Mouse (Mus musculus): ENCODE measurements around the gene Tecr.

The Tecr gene

GRCm38 (mm10) chr8:83619568-83620285 is 12.0 kb upstream of the Tecr start:
- CTCF ChIA-PET, result no interaction called here

GRCm38 (mm10) chr8:83618566-83618965 is 10.8 kb upstream of the Tecr start:
- CTCF ChIA-PET, result no interaction called here

DNA sequence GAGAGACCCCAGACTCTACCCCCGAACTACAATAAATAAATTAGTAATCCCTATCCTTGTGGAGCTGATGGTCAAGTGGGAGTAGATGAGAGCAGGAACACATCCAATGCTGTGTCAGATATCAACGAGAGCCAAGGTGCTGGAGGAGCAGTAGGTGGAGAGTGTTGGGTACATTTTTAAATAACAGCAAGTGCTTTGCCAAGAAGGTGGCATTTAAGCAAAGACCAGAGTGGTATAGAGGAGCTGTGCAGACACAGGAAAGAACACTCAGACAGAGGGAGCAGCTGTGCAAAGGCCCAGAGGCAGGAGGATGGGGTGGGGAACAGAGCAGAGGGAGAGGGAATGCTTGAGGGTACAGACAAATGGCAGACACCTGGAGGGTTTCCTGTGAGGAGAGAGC is 9.3 kb upstream of the Tecr start:
- CTCF ChIA-PET, result no interaction called here

- CTCF ChIA-PET, result no interaction called here
Observed at GRCm38 (mm10) chr8:83616625-83617024, 8.9 kb upstream of the Tecr start.

GRCm38 (mm10) chr8:83613695-83614094 is 5.9 kb upstream of the Tecr start:
- CTCF ChIA-PET, result interaction anchor here (0.7 kb wide), 1 partner anchor 49 kb away, joined by 3 read pairs; no protein-coding TSS in a partner anchor

DNA sequence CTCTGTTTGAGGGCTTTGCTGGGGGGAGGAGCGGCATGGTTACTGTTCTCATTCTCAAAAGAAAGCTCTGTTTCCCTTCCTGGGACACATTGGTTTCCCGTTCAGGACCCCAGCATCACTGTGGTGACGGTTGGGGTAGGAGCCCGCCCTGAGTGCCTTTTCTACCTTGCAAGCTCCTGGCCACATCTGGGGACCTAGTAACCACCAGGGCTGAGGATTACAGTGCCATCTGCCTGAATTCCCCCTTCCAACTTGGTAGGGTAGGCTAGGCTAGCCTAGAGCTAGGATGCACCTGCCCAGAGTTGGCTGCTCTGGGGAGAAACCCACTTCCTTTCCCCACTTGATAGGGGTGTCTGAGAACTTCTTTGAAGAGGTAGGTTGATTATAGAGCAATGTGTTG is 4.2 kb upstream of the Tecr start:
- CTCF ChIA-PET, result interaction anchor here (0.5 to 0.7 kb wide), 3 partner anchors 11 to 1435 kb away, joined by 3 to 10 read pairs (median 3); no protein-coding TSS in a partner anchor

- CTCF ChIA-PET, result no interaction called here
Observed at GRCm38 (mm10) chr8:83609547-83610180, 1.9 kb upstream of the Tecr start.

- CTCF ChIA-PET, result interaction anchor here (0.9 kb wide), 1 partner anchor 578 kb away, joined by 3 read pairs; no protein-coding TSS in a partner anchor
Observed at GRCm38 (mm10) chr8:83609086-83609485, 1.3 kb upstream of the Tecr start.

- CTCF ChIA-PET, result interaction anchor here (0.9 kb wide), 1 partner anchor 579 kb away, joined by 3 read pairs; no protein-coding TSS in a partner anchor
Observed at GRCm38 (mm10) chr8:83608398-83608829, 643 bp upstream of the Tecr start.

DNA sequence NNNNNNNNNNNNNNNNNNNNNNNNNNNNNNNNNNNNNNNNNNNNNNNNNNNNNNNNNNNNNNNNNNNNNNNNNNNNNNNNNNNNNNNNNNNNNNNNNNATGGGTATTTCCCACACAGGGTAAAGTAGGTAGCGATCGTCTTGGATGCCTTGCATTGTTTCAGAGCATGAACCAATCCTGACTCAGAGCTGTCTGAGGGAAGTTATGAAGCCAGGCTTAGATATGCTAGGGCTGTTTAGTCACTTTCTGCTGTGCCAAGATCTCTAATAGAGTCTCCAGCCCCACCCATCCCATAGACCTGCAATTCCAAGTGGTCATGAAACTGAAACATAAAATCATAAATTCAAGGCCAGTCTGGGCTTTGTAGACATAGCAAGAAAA is 5.1 kb downstream of the Tecr start:
- CTCF ChIA-PET, result no interaction called here

DNA sequence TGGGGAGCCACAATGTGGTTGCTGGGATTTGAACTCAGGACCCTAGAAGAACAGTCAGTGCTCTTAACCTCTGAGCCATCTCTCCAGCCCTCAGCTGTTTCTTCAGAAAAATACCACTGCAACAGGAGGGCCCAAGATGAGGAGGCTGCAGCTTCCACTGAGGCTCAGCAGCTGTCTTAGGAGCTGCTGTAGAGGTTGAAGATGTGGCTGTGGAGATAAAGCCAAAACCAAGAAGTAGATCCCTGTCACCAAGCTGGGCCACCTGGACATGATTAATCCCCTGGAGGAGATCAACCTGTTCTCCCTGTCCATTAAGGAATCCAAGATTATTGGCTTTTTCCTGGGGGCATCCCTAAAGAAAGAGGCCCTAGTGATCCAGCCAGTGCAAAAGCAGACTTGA is 8.0 kb downstream of the Tecr start:
- CTCF ChIA-PET, result interaction anchor here (0.5 kb wide), 1 partner anchor 282 kb away, joined by 7 read pairs; no protein-coding TSS in a partner anchor

- CTCF ChIA-PET, result interaction anchor here (0.6 kb wide), 2 partner anchors 274 to 372 kb away, joined by 5 to 9 read pairs; no protein-coding TSS in a partner anchor
Observed at GRCm38 (mm10) chr8:83598146-83598545, 9.6 kb downstream of the Tecr start.

DNA sequence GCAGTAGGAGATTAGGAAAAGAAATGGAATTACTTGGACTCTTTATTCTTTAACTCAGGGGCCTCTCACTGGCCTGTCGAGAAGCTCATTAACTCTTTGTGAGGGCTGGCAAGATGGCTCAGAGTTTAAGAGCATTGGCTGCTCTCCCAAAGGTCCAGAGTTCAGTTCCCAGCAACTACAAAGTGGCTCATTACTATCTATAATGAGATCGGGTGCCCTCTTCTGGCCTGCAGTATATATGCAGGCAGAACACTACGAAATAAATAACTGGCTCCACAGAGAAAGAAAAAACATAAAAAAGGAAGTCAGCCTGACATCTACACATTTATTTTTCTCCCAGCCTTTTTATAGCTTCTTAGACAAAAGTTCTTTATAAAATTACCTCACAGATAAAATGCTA is 11.4 kb downstream of the Tecr start:
- CTCF ChIA-PET, result interaction anchor here (0.6 kb wide), 1 partner anchor 10 kb away, joined by 3 read pairs; no protein-coding TSS in a partner anchor

DNA sequence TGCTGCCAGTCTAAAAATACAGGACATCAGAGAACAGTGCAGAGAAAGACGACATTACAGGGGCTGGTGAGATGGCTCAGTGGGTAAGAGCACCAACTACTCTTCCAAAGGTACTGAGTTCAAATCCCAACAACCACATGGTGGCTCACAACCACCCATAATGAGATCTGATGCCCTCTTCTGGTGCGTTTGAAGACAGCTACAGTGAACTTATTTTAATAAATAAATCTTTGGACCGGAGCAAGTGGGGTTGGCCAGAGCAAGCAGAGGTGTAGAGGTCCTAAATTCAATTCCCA is 12.8 kb downstream of the Tecr start:
- CTCF ChIA-PET, result interaction anchor here (0.6 to 1.0 kb wide), 3 partner anchors 11 to 25 kb away, joined by 3 to 4 read pairs (median 3); no protein-coding TSS in a partner anchor

DNA sequence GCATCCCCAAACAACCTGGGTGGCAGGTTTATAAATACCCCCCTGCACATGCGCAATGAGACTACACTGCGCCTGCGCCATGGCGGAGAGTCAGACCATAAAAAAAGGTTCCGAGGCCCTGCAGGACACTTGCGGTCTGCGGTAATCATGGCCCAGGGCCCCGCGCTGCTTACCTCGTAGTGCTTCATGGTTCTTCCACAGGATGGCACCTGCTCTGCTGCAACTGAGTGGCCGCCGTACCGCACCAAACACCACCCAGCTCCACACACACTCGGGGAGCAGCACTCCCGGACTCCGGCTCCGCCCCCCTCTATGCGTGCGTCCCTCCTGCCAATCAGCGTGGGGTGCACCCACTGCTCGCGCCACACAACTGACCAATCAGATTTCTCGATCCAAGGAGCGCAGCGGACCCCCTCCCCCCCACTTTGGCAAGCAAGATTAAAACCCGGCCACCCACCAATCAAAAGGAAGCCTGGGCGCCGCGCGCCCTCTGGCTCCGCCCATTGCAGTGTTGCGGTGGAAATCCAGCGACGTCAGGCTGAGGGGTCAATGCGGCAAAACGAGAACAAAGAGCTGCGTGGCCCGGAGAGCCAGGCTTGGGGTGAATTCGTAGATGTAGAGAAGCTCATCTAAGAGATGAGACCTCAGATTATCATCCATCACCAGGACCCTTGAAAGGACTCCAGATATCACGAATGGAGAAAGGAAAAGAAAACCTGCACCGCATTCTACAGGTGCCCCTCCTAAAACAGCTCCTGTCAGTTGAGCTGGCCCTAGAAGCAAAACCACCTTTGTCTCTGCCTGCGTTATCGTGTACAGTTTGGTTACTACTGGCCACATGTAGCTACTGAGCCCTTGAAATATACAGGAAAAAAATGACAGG is 13.4 kb downstream of the Tecr start:
- CTCF ChIA-PET, result interaction anchor here (0.6 to 1.0 kb wide), 3 partner anchors 11 to 24 kb away, joined by 3 to 4 read pairs (median 3); no protein-coding TSS in a partner anchor

DNA sequence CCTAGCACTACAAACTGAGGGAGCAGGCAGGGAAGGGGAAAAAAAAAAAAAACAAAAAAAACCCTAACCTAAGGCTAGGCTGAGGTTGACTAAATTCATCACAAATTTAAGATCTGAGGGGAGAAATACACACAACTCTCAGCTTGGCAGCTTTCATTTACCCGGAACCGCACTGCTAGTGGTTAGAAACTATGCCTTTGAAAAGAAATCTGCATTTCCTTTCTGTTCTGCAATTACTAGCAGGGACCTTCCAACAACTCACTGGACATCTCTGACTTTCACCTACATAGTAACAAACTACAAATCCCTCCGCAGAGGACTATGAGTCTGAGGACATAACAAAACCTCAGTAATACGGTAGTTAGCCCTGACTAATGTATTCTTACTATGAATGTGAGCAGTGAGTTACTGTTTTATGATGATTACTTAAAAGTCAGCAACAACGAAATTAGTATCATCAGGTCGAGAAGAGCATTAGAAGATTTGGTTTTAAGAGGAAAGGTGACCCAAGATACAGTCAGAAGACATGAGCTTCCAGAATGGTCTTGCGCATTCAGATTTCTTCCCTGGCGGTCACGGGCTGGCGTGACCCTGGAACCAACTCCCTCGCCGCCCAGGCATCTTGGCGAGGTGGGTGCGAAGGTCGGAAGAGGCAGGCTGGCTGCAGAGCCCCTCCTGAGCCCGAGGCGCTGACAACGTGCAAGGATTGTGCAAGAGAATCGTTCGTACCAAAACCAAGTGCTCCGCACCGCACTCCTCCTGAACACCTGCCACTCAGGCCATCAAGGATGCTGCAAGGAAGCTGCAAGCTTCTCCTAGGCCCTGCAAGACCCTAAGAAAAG is 14.2 kb downstream of the Tecr start:
- CTCF ChIA-PET, result interaction anchor here (0.7 kb wide), 3 partner anchors 144 to 1195 kb away, joined by 3 to 4 read pairs (median 3); partner anchors contain the start of gene Prkaca

GRCm38 (mm10) chr8:83592682-83593081 is 15.1 kb downstream of the Tecr start:
- CTCF ChIA-PET, result interaction anchor here (0.7 kb wide), 3 partner anchors 143 to 1194 kb away, joined by 3 to 4 read pairs (median 3); partner anchors contain the start of gene Prkaca

- CTCF ChIA-PET, result interaction anchor here (0.7 kb wide), 1 partner anchor 158 kb away, joined by 3 read pairs; no protein-coding TSS in a partner anchor
Observed at GRCm38 (mm10) chr8:83590488-83591023, 17.2 kb downstream of the Tecr start.

GRCm38 (mm10) chr8:83588886-83589285 is 18.9 kb downstream of the Tecr start:
- CTCF ChIA-PET, result no interaction called here

- CTCF ChIA-PET, result no interaction called here
Observed at GRCm38 (mm10) chr8:83587644-83588043, 20.1 kb downstream of the Tecr start.

All from spleen, embryonic (tissue).